Mouse (Mus musculus): ENCODE measurements around the gene Zrsr2.

DNA sequence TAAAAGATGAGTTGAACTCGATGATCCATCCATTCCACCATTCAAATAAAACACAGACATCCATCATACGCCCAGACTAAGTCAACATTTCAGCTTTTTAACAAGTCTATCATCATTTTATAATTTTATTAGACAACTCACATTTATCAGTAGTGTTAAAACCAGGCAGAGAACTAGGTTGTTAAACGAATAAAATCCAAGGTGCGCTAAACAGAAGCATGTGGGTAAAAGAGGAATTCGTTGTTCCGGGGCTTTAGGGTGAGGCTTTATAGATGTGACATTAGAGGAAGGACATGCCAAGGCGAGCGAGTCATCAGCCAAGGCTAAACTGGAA is 50.5 kb downstream of the Zrsr2 start:
- TF ChIP-seq CTCF (IDR thresholded peaks at IDR 0.05; ENCODE audit: extremely low read depth, insufficient read depth, insufficient read length, insufficient replicate concordance), result no peak
- no peak for TF ChIP-seq POLR2A (IDR thresholded peaks at IDR 0.05; ENCODE audit: low read depth, low read length)
